Mouse (Mus musculus) kidney, adult 11 months (tissue): Measurements from ENCODE around the gene Hspb1.

Experiments used
- DNase-seq: peaks from one replicate; pipeline ENCODE4 v3.0.0; 2022

Gene Hspb1

GRCm38 (mm10) chr5:135914156-135914555, 26.4 kb downstream of the Hspb1 start:
- DNase-seq = peak; percentile 35

DNA sequence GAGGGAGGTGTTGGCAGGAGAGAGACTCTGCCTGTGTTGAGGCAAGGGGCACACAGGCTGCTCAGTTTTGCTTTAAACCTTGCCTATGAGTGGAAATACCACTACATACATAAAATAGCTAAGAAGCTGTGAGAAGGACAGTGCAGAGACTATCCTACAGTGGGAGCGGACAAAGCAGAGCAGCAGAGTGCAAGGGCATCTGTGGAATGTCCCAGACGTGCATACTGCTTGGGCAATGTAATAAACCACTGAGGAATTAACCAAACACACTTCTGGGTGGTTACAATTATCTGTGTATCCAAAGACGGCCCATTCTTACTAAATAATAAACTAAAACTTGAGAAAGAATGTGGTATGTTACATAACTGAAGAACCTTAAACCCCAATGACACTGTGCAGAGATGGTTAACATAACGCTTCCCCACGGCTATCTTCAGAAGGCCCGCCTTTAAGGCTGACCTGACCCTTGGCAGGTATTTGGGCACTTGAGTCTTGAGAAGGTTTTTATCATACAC, 28.4 kb downstream of the Hspb1 start:
- no peak for DNase-seq

DNA sequence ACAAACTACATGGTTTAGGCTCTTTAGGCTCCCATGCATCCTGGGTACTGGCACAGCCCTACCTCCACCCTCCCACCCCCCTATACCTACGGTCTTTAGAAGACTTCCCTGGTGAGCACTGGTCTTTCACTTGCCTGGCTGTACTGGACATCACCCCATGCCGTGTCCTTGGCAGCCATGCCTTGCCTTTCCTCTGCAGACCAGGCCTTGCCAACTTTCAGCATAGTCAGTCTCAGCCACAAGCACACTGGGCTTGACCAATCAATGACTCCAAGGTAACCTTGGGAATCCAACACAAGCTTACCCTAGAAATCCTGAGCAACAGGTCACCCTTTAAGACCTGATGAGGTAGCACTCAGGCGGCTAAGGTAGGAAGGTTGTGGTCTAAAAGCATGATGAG, 28.9 kb downstream of the Hspb1 start:
- no peak for DNase-seq

GRCm38 (mm10) chr5:135917327-135918058, 29.8 kb downstream of the Hspb1 start:
- DNase-seq = no peak

- DNase-seq = no peak
These were observed 30.3 kb downstream of the Hspb1 start for GRCm38 (mm10) chr5:135918059-135918437.

DNA sequence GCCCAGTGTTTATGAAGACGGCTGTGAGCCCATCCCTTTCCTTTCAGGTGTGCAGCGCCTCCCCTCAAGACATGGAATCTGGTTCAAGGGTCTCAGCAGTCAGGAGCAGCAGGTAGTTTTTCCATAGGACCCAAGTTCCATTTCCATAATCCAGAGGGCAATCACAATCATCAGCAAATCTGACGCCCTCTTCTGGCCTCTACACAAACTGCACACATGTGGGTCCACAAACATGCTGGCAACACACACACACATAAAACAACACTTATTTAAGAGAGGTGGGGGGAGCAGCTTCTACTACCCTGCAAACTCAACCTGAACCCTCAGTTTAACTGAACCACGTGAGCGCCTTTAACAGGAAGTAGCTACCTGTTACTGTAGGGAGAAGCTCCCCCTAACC, 30.9 kb downstream of the Hspb1 start:
- DNase-seq = no peak

- peak; percentile 49 for DNase-seq
These were observed 32.2 kb downstream of the Hspb1 start for GRCm38 (mm10) chr5:135919902-135920301.

DNA sequence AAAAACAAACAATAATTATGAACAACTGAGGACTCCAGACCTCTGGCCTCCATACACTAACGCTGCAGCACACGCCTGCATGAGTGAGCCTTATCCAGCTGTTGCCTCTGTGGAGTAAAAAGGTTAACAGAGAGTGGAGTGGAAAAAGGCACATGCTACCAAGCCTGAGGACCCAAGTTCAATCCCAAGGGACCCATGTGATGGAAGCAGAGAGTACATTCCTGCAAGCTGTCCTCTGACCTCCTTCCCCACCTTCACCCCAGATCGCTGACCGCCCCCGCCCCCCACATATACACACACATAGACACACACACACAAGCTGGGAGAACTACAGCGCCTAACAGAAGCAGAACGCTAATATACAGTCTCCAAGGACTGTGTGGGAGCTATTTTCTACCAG, 36.2 kb downstream of the Hspb1 start:
- DNase-seq = no peak

DNA sequence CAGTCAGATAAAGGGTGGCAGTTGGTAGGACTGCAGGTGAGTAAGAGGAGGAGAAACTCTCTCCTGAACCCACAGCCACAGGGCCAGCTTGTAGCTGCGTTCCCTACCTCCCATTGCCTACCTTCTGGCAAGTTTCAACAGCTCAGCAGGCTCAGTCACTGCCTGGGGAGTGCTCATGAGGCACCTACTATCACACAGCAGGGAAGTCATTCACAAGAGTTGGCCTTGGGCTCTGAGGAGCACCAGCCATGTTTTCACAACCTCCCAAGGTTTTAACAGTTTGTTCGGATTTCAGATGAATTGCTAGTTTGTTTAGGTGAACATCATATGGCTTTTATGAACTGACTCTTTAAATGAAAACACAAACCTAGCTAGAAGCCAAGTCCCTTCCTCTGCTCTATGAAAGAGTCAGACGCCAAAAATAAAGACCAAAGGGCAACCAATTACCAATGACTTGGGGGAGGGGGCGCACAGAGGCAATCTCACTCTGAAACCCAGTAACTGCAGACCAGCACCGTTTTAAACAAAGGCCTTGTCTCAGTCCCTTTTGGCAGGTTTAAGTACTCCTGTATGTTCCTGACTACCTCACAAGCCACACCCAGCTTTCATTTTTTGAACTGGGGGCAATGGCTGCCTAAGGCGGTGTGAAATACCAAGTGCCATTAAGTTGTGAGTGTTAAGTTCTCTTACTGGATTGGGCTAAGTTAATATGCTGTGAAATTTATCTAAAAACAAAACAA, 42.1 kb downstream of the Hspb1 start:
- DNase-seq = no peak

GRCm38 (mm10) chr5:135931526-135931925, 43.8 kb downstream of the Hspb1 start:
- DNase-seq = no peak

DNA sequence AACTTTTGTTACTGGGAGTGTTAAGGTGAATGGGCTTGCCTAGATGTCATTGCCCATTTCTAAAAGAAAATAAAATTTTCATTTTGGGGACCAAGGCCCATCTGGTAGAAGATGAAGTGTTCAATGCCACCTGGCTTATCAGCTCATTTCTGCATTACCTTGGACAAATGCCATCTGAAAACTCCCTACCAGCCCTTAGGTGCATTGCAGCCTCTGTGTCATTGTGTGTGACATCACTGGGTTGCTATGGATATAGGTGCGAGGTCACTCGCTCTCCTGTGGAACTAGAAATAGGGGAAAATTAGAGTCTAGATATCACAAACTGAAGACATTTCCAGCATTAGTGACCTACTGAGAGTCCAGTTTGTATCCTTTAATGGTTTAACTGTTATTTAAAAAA, 44.6 kb downstream of the Hspb1 start:
- no peak for DNase-seq

DNA sequence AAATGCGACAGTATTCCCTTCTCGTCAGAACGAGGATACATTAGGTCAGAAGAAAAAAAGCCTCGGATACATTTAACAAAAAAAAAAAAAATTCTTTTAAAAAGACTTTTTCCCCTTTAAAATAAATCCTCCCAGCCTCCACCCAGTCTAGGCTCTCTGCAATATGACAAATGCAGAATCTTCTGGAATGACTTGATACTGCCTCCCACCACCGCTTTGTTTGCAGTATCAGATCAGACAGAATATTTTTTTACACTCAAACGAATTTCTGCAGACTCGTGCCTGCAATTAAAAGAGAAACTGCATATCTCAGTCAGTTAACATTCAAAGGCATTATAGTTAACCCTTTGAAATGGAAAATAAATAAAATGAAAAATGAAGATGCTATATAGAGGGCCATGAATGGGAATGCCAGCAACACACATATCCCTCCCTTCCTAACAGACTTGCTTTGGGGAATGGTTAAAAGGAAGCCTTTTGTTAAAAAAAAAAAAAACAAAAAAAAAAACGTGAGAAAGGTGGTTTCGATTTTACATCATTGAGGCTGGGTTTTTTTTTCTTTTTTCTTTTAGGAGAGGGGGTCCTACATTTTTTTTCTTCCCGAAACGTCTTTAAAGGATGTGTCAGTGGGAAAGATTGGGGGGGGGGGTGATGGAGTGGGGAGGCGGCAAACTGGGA, 45.6 kb downstream of the Hspb1 start:
- no peak for DNase-seq

GRCm38 (mm10) chr5:135933900-135934441, 46.3 kb downstream of the Hspb1 start:
- DNase-seq = no peak

- DNase-seq = peak; percentile 97
These were observed 46.9 kb downstream of the Hspb1 start, which contains the start of gene Ywhag for GRCm38 (mm10) chr5:135934481-135935175. Gene Ywhag (minus strand): TSS chr5:135934616.

DNA sequence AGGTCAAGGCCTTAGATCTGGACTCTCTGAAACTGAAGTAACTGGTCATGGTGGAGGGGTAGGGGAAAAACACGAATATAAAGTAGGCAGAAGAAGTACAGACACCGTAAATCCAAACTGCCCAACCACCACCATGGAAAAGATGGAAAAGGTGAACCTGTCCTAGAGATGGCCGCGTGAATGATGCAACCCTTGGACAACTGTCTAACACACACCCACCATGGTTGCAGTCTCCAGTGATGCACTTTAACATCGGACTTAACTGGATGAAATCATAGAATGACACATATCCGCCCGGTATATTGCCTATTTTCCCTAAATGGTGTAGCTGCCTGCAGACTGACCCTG, 47.4 kb downstream of the Hspb1 start:
- DNase-seq = no peak

DNA sequence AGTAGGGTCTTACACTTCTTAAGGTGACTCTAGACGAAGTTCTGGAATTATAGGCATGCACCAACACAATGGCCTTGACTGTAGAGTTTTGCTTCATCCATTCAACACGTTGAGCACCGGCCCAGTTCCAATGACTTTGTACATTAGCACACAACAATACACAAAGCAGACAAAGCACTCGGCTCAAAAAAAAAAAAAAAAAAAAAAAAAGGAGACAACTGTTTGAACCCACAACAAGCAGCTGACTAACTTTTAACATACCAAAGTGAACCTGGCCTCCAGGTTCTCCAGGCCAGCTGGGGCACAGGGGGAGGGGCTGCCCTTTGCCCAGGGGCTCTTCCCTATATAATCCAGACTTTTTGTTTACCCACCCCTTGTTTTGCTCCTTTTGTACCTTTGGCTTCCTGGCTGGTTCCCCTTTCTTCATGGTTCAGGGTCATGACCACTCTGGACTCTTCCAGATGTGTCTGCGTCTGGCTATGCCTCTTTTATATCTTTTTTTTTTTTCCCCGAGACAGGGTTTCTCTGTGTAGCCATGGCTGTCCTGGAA, 48.0 kb downstream of the Hspb1 start:
- no peak for DNase-seq
